Mouse (Mus musculus): Measurements from ENCODE around the gene Cdh4. TPM values are rescaled to one million over a fixed set of nuclear protein-coding genes. Genes with fewer than 3 reads are reported as not detected.

Cdh4 gene
- total and polyA plus RNA-seq, 2 experiments from 2014 or later, result 0.51 to 2.1 TPM

GRCm38 (mm10) chr2:179679866-179680265 is 237.6 kb downstream of the Cdh4 start:
- Histone ChIP-seq H3K4me1 (ENCODE audit: control insufficient read depth, insufficient read depth) (no peaks in the 10 kb centered on the region), H3K36me3 (replicated peaks; ENCODE audit: control insufficient read depth, insufficient read depth, low read length) (no peaks in the 10 kb centered on the region), H3K9me3 (replicated peaks; ENCODE audit: control insufficient read depth, low read length) (no peaks in the 10 kb centered on the region), H3K4me2 (ENCODE audit: low read depth, low read length) (no peak overlapping the region), H3K4me3 (ENCODE audit: low read depth, low read length) (no peak overlapping the region), H3K9ac (replicated peaks; ENCODE audit: low read depth, low read length) (no peak overlapping the region), H3K27ac (ENCODE audit: low read depth) (no peak overlapping the region), H3K27me3 (ENCODE audit: control insufficient read depth, insufficient read depth, low read length) (no peaks in the 10 kb centered on the region)
- DNase-seq (ENCODE audit: low spot score) (no peak), ATAC-seq (ENCODE audit: insufficient read depth, low read depth) (no peak)
- 53% methylated on average over 5 of the region's 5 CpGs for WGBS
- TF ChIP-seq EP300 (IDR thresholded peaks at IDR 0.05; ENCODE audit: low read depth) (no peak), CTCF (IDR thresholded peaks at IDR 0.05; ENCODE audit: low read depth) (no peak)

- DNase-seq (ENCODE audit: low spot score), result no peak
- no peak overlapping the region for H3K4me3 ChIP-seq (ENCODE audit: low read depth, low read length)
- H3K27ac ChIP-seq (ENCODE audit: low read depth), result no peak overlapping the region
- WGBS, result 91% methylated on average over 1 of the region's 1 CpGs
- H3K4me2 ChIP-seq (ENCODE audit: low read depth, low read length), result no peak overlapping the region
- no peak overlapping the region for H3K9ac ChIP-seq (replicated peaks; ENCODE audit: low read depth, low read length)
- no peaks in the 10 kb centered on the region for H3K4me1 ChIP-seq (ENCODE audit: control insufficient read depth, insufficient read depth)
- TF ChIP-seq CTCF (IDR thresholded peaks at IDR 0.05; ENCODE audit: low read depth), result peak; percentile 56
- TF ChIP-seq EP300 (IDR thresholded peaks at IDR 0.05; ENCODE audit: low read depth), result no peak
- H3K27me3 ChIP-seq (ENCODE audit: control insufficient read depth, insufficient read depth, low read length), result 0 out of 2 replicates have a peak, but pooled peaks cover 3% of the 10 kb centered on the region
- no peaks in the 10 kb centered on the region for H3K36me3 ChIP-seq (replicated peaks; ENCODE audit: control insufficient read depth, insufficient read depth, low read length)
- no peaks in the 10 kb centered on the region for H3K9me3 ChIP-seq (replicated peaks; ENCODE audit: control insufficient read depth, low read length)
- ATAC-seq (ENCODE audit: insufficient read depth, low read depth), result no peak
Measured at GRCm38 (mm10) chr2:179681386-179681785, 239.2 kb downstream of the Cdh4 start.

- DNase-seq (ENCODE audit: low spot score) (no peak), ATAC-seq (ENCODE audit: insufficient read depth, low read depth) (no peak)
- H3K4me3 ChIP-seq (ENCODE audit: low read depth, low read length), result no peak overlapping the region
- no peaks in the 10 kb centered on the region for H3K36me3 ChIP-seq (replicated peaks; ENCODE audit: control insufficient read depth, insufficient read depth, low read length)
- H3K27ac ChIP-seq (ENCODE audit: low read depth), result no peak overlapping the region
- TF ChIP-seq CTCF (IDR thresholded peaks at IDR 0.05; ENCODE audit: low read depth), result no peak
- TF ChIP-seq EP300 (IDR thresholded peaks at IDR 0.05; ENCODE audit: low read depth), result no peak
- H3K9ac ChIP-seq (replicated peaks; ENCODE audit: low read depth, low read length), result no peak overlapping the region
- WGBS, result 49% methylated on average over 12 of the region's 12 CpGs
- H3K27me3 ChIP-seq (ENCODE audit: control insufficient read depth, insufficient read depth, low read length), result 0 out of 2 replicates have a peak, but pooled peaks cover 3% of the 10 kb centered on the region
- no peaks in the 10 kb centered on the region for H3K4me1 ChIP-seq (ENCODE audit: control insufficient read depth, insufficient read depth)
- H3K9me3 ChIP-seq (replicated peaks; ENCODE audit: control insufficient read depth, low read length), result no peaks in the 10 kb centered on the region
- H3K4me2 ChIP-seq (ENCODE audit: low read depth, low read length), result no peak overlapping the region
Measured at GRCm38 (mm10) chr2:179687243-179687681, 245.0 kb downstream of the Cdh4 start.

GRCm38 (mm10) chr2:179688976-179689375 is 246.7 kb downstream of the Cdh4 start:
- Histone ChIP-seq H3K4me3 (ENCODE audit: low read depth, low read length) (no peak overlapping the region), H3K9ac (replicated peaks; ENCODE audit: low read depth, low read length) (no peak overlapping the region), H3K9me3 (replicated peaks; ENCODE audit: control insufficient read depth, low read length) (no peaks in the 10 kb centered on the region), H3K36me3 (replicated peaks; ENCODE audit: control insufficient read depth, insufficient read depth, low read length) (no peaks in the 10 kb centered on the region), H3K4me2 (ENCODE audit: low read depth, low read length) (no peak overlapping the region), H3K27me3 (ENCODE audit: control insufficient read depth, insufficient read depth, low read length) (0 out of 2 replicates have a peak, but pooled peaks cover 3% of the 10 kb centered on the region), H3K4me1 (ENCODE audit: control insufficient read depth, insufficient read depth) (no peaks in the 10 kb centered on the region), H3K27ac (ENCODE audit: low read depth) (no peak overlapping the region)
- WGBS, result 67% methylated on average over 5 of the region's 5 CpGs
- no peak for TF ChIP-seq CTCF (IDR thresholded peaks at IDR 0.05; ENCODE audit: low read depth)
- no peak for TF ChIP-seq EP300 (IDR thresholded peaks at IDR 0.05; ENCODE audit: low read depth)
- ATAC-seq (ENCODE audit: insufficient read depth, low read depth), result no peak
- DNase-seq (ENCODE audit: low spot score), result no peak

- 64% methylated on average over 3 of the region's 3 CpGs for WGBS
- TF ChIP-seq CTCF (IDR thresholded peaks at IDR 0.05; ENCODE audit: low read depth), result no peak
- TF ChIP-seq EP300 (IDR thresholded peaks at IDR 0.05; ENCODE audit: low read depth), result no peak
- Histone ChIP-seq H3K27ac (ENCODE audit: low read depth) (no peak overlapping the region), H3K9me3 (replicated peaks; ENCODE audit: control insufficient read depth, low read length) (no peaks in the 10 kb centered on the region), H3K4me1 (ENCODE audit: control insufficient read depth, insufficient read depth) (no peaks in the 10 kb centered on the region), H3K4me3 (ENCODE audit: low read depth, low read length) (no peak overlapping the region), H3K36me3 (replicated peaks; ENCODE audit: control insufficient read depth, insufficient read depth, low read length) (no peaks in the 10 kb centered on the region), H3K4me2 (ENCODE audit: low read depth, low read length) (no peak overlapping the region), H3K27me3 (ENCODE audit: control insufficient read depth, insufficient read depth, low read length) (0 out of 2 replicates have a peak, but pooled peaks cover 3% of the 10 kb centered on the region), H3K9ac (replicated peaks; ENCODE audit: low read depth, low read length) (no peak overlapping the region)
- ATAC-seq (ENCODE audit: insufficient read depth, low read depth) (no peak), DNase-seq (ENCODE audit: low spot score) (no peak)
Measured at GRCm38 (mm10) chr2:179689761-179690160, 247.5 kb downstream of the Cdh4 start.

GRCm38 (mm10) chr2:179690571-179690970 is 248.3 kb downstream of the Cdh4 start:
- no peaks in the 10 kb centered on the region for H3K36me3 ChIP-seq (replicated peaks; ENCODE audit: control insufficient read depth, insufficient read depth, low read length)
- no peak for ATAC-seq (ENCODE audit: insufficient read depth, low read depth)
- no peak overlapping the region for H3K4me3 ChIP-seq (ENCODE audit: low read depth, low read length)
- DNase-seq (ENCODE audit: low spot score), result no peak
- no peak overlapping the region for H3K4me2 ChIP-seq (ENCODE audit: low read depth, low read length)
- H3K9ac ChIP-seq (replicated peaks; ENCODE audit: low read depth, low read length), result no peak overlapping the region
- WGBS, result 47% methylated on average over 7 of the region's 7 CpGs
- no peaks in the 10 kb centered on the region for H3K4me1 ChIP-seq (ENCODE audit: control insufficient read depth, insufficient read depth)
- H3K27ac ChIP-seq (ENCODE audit: low read depth), result no peak overlapping the region
- no peak for TF ChIP-seq EP300 (IDR thresholded peaks at IDR 0.05; ENCODE audit: low read depth)
- TF ChIP-seq CTCF (IDR thresholded peaks at IDR 0.05; ENCODE audit: low read depth), result no peak
- H3K27me3 ChIP-seq (ENCODE audit: control insufficient read depth, insufficient read depth, low read length), result 0 out of 2 replicates have a peak, but pooled peaks cover under 1% of the 10 kb centered on the region
- H3K9me3 ChIP-seq (replicated peaks; ENCODE audit: control insufficient read depth, low read length), result no peaks in the 10 kb centered on the region

Measured in heart, postnatal 0 days (tissue).